Comparison of ENCODE assay signal across 8 mouse cellular contexts in genomic region chr10:118867896-118868600, GRCm38 (mm10). TPM values are rescaled to one million over a fixed set of nuclear protein-coding genes. Genes with fewer than 3 reads are reported as not detected.
A peak's percentile ranks its signal among the peaks of the same experiment; 100 is the strongest.
DNase-seq lines count a peak whose midpoint lies in the region; TF ChIP-seq lines count a peak whose summit lies in the region.

No protein-coding gene starts in this region.

- H3K4me1 ChIP-seq in cortical plate, adult 2 months (ENCODE audit: control insufficient read depth, insufficient read depth, low read length): peaks cover 3% of the 10 kb centered on the region; the same call in 1 of the 2 replicates
- H3K4me1 ChIP-seq in heart, adult 2 months (ENCODE audit: control insufficient read depth, insufficient read depth, low read length): peaks cover 4% of the 10 kb centered on the region

- no peaks in the 10 kb centered on the region for H3K36me3 ChIP-seq in heart, adult 2 months (ENCODE audit: control insufficient read depth, insufficient read depth, low read length)

- TF ChIP-seq CTCF in cortical plate, adult 2 months (IDR thresholded peaks at IDR 0.05; ENCODE audit: extremely low read depth, insufficient read depth, low read length): no peak
- TF ChIP-seq CTCF in heart, adult 2 months (IDR thresholded peaks at IDR 0.05): no peak

- H3K79me2 ChIP-seq in heart, adult 2 months (replicated peaks; ENCODE audit: control insufficient read depth, insufficient read depth, low read length): peaks cover 4% of the 10 kb centered on the region; the same call in 1 of the 2 replicates

- H3K4me3 ChIP-seq in cortical plate, adult 2 months (ENCODE audit: insufficient read depth, low read length): peak overlapping the region; percentile 55
- peak overlapping the region; percentile 94 for H3K4me3 ChIP-seq in heart, adult 2 months

- WGBS in heart, adult 2 months: under 1% methylated on average over 60 of the region's 62 CpGs

- TF ChIP-seq POLR2A in cortical plate, adult 2 months (IDR thresholded peaks at IDR 0.05; ENCODE audit: extremely low read depth, insufficient read depth, low read length): no peak
- no peak for TF ChIP-seq POLR2A in heart, adult 2 months (IDR thresholded peaks at IDR 0.05; ENCODE audit: insufficient read depth, low read depth, low read length)

- intact Hi-C loops in heart, adult 2 months (cut with DNase I): loop anchor here (5.0 kb wide), 4 partner anchors 66 to 374 kb away; partner anchors contain the start of gene Cand1

- H3K27ac ChIP-seq in cortical plate, adult 2 months (ENCODE audit: insufficient read depth, low read length): no peak overlapping the region
- H3K27ac ChIP-seq in heart, adult 2 months: peak overlapping the region; percentile 96

- TF ChIP-seq EP300 in heart, adult 2 months (IDR thresholded peaks at IDR 0.05; ENCODE audit: insufficient read depth, low read depth, low read length): no peak

- peak; percentile 55 to 60 for DNase-seq in right cerebral cortex, postnatal 10 days (ENCODE audit: low spot score in 2 of 2)
- DNase-seq in right cerebral cortex, postnatal 36 days (ENCODE audit: low spot score in 2 of 2): no peak
- peak; percentile 59 to 67 for DNase-seq in heart, adult 2 months
- peak; percentile 37 for DNase-seq in kidney, adult 9 months
- peak; percentile 72 for DNase-seq in lung, postnatal 10 days
- peak; percentile 27 for DNase-seq in ovary, postnatal 14 days (ENCODE audit: low spot score)
- peak; percentile 36 to 65 for DNase-seq in urinary bladder, postnatal 4 days (ENCODE audit: low spot score in 2 of 2)

- peak overlapping the region; percentile 100 for H3K9ac ChIP-seq in heart, adult 2 months (ENCODE audit: low read depth, low read length)

- H3K27me3 ChIP-seq in heart, adult 2 months (ENCODE audit: control insufficient read depth, insufficient read depth, low read length): no peaks in the 10 kb centered on the region

RNA-seq across cellular contexts. Expression of gene Dyrk2, which starts 2.0 kb away (rescaled TPM):
- 23.3 and 25.0 TPM in 2 replicates for polyA plus RNA-seq in cortical plate, adult 2 months (2012; rRNA removed)
- 10 to 100 TPM; 32.4 to 42.1 TPM for total RNA-seq in heart, adult 2 months (2021)
- polyA plus RNA-seq in heart, adult 2 months (2012; rRNA removed): 12.1 and 23.2 TPM in 2 replicates

Comparison
In these comparisons a context has a peak if more than half of its experiments do, and no peak if none do; other contexts are left out.
1. DNase-seq: peak in right cerebral cortex, postnatal 10 days (2 of 2), heart, adult 2 months (2 of 2), kidney, adult 9 months (single experiment), lung, postnatal 10 days (single experiment), ovary, postnatal 14 days (single experiment) and urinary bladder, postnatal 4 days (2 of 2); none in right cerebral cortex, postnatal 36 days (0 of 2).